Mouse (Mus musculus) hindbrain, embryonic 14.5 days (tissue): ENCODE measurements around the gene Wfdc16. TPM values are rescaled to one million over a fixed set of nuclear protein-coding genes. Genes with fewer than 3 reads are reported as not detected.
"Not testable (repeated sequence)": the region's sequence is repeated elsewhere in the genome, so short reads cannot be mapped to it uniquely, and the experiment has no call there.

Experiments used
- ATAC-seq: fragments of 200-750 bp; cut with Nextera tagmentation; 2 replicates; pipeline ENCODE4 v1.8.0; 2017; ENCODE audit warnings: moderate number of reproducible peaks, mild to moderate bottlenecking, moderate TSS enrichment, moderate library complexity; ENCODE audit not compliant: low FRiP score
- DNase-seq: peaks from one replicate; pipeline ENCODE4 v3.0.0-alpha.2; 2015; ENCODE audit warnings: low spot score
- H3K27ac ChIP-seq: fragments of 300-500 bp; sonication (generic); 2 replicates; pipeline ENCODE4 v1.5.1; 2014; ENCODE audit warnings: mild to moderate bottlenecking, moderate library complexity
- H3K27me3 ChIP-seq: fragments of 300-500 bp; sonication (generic); 2 replicates; pipeline ENCODE4 v1.6.1; 2014; ENCODE audit warnings: mild to moderate bottlenecking, low read length, mixed read lengths; ENCODE audit not compliant: control insufficient read depth, insufficient read depth
- H3K36me3 ChIP-seq: fragments of 300-500 bp; sonication (generic); replicated peaks from 2 replicates; pipeline ENCODE4 v1.6.1; 2014; ENCODE audit not compliant: control insufficient read depth, insufficient read depth
- H3K4me1 ChIP-seq: fragments of 300-500 bp; sonication (generic); replicated peaks from 2 replicates; pipeline ENCODE4 v1.6.1; 2014; ENCODE audit warnings: antibody characterized with exemption, low read length, mixed read lengths; ENCODE audit not compliant: control insufficient read depth, insufficient read depth
- H3K4me2 ChIP-seq: fragments of 300-500 bp; sonication (generic); replicated peaks from 2 replicates; pipeline ENCODE4 v1.6.1; 2014; ENCODE audit warnings: mild to moderate bottlenecking, moderate library complexity
- H3K4me3 ChIP-seq: fragments of 300-500 bp; sonication (generic); replicated peaks from 2 replicates; pipeline ENCODE4 v1.5.1; 2014; ENCODE audit warnings: mild to moderate bottlenecking, low read length
- H3K9ac ChIP-seq: fragments of 300-500 bp; sonication (generic); 2 replicates; pipeline ENCODE4 v1.6.1; 2014
- H3K9me3 ChIP-seq: fragments of 300-500 bp; sonication (generic); 2 replicates; pipeline ENCODE4 v1.6.1; 2016; ENCODE audit warnings: low read length; ENCODE audit not compliant: control insufficient read depth
- WGBS: fragments of 180-500 bp; shearing (Covaris S2); extraction: QIAGEN DNeasy Blood & Tissue Kit; methylation state at CpG from one replicate; pipeline ENCODE4 v1.1.7; 2014; 5-methylcytosine and 5-hydroxymethylcytosine counted together
- polyA plus RNA-seq: library from polyadenylated mRNA; unstranded; fragments of >200 nt; fragmentation: Nextera tagmentation; extraction: Ambion mirVana; gene quantifications from 2 replicates; pipeline ENCODE4 v1.2.1, GENCODE M21; 2014

Gene Wfdc16
- polyA plus RNA-seq, 1 experiment from 2014 or later: not detected

- H3K27me3 ChIP-seq: no peaks in the 10 kb centered on the region
- H3K4me1 ChIP-seq: no peaks in the 10 kb centered on the region
- H3K36me3 ChIP-seq: no peaks in the 10 kb centered on the region
- no peaks in the 10 kb centered on the region for H3K9me3 ChIP-seq
- no peak overlapping the region for H3K27ac ChIP-seq
- no peak for ATAC-seq
- WGBS: 85% methylated on average over 6 of the region's 6 CpGs
- no peak overlapping the region for H3K4me3 ChIP-seq
- H3K9ac ChIP-seq: no peak overlapping the region
- no peak overlapping the region for H3K4me2 ChIP-seq
- no peak for DNase-seq
These were observed 29.8 kb downstream of the Wfdc16 start for GRCm38 (mm10) chr2:164608781-164609180.

- H3K4me2 ChIP-seq: no peak overlapping the region
- no peaks in the 10 kb centered on the region for H3K4me1 ChIP-seq
- H3K4me3 ChIP-seq: no peak overlapping the region
- H3K9me3 ChIP-seq: no peaks in the 10 kb centered on the region
- DNase-seq (no peak), ATAC-seq (no peak)
- 94% methylated on average over 8 of the region's 8 CpGs for WGBS
- H3K27me3 ChIP-seq: no peaks in the 10 kb centered on the region
- no peaks in the 10 kb centered on the region for H3K36me3 ChIP-seq
- no peak overlapping the region for H3K9ac ChIP-seq
- no peak overlapping the region for H3K27ac ChIP-seq
These were observed 34.2 kb downstream of the Wfdc16 start for GRCm38 (mm10) chr2:164604411-164604810.

- Histone ChIP-seq H3K27ac (no peak overlapping the region), H3K4me1 (no peaks in the 10 kb centered on the region), H3K4me3 (no peak overlapping the region), H3K4me2 (no peak overlapping the region), H3K36me3 (no peaks in the 10 kb centered on the region), H3K9ac (no peak overlapping the region), H3K27me3 (no peaks in the 10 kb centered on the region), H3K9me3 (no peaks in the 10 kb centered on the region)
- WGBS: 94% methylated on average over 3 of the region's 3 CpGs
- DNase-seq (no peak), ATAC-seq (no peak)
These were observed 35.1 kb downstream of the Wfdc16 start for GRCm38 (mm10) chr2:164603482-164603881.

- H3K36me3 ChIP-seq: no peaks in the 10 kb centered on the region
- no peaks in the 10 kb centered on the region for H3K27me3 ChIP-seq
- H3K4me1 ChIP-seq: no peaks in the 10 kb centered on the region
- ATAC-seq (no peak), DNase-seq (no peak)
- no peak overlapping the region for H3K9ac ChIP-seq
- H3K4me2 ChIP-seq: no peak overlapping the region
- 72% methylated on average over 3 of the region's 3 CpGs for WGBS
- no peaks in the 10 kb centered on the region for H3K9me3 ChIP-seq
- no peak overlapping the region for H3K27ac ChIP-seq
- no peak overlapping the region for H3K4me3 ChIP-seq
These were observed 38.4 kb downstream of the Wfdc16 start for GRCm38 (mm10) chr2:164600179-164600578.

GRCm38 (mm10) chr2:164593494-164593893 is 45.1 kb downstream of the Wfdc16 start, which contains the start of gene Eppin:
TSS of gene Eppin (minus strand) at chr2:164593594.
- no peak for ATAC-seq
- Histone ChIP-seq H3K4me2 (no peak within 1 kb of the TSS), H3K4me3 (no peak within 1 kb of the TSS), H3K9me3 (no peaks in the 10 kb centered on the region), H3K27me3 (peaks cover 3% of the 10 kb centered on the region; the same call in 1 of the 2 replicates), H3K9ac (no peak within 1 kb of the TSS), H3K4me1 (no peaks in the 10 kb centered on the region), H3K27ac (no peak within 1 kb of the TSS), H3K36me3 (no peaks in the 10 kb centered on the region)
- no peak for DNase-seq
- WGBS: 87% methylated on average over 4 of the region's 4 CpGs

GRCm38 (mm10) chr2:164592014-164592413 is 46.6 kb downstream of the Wfdc16 start:
- H3K36me3 ChIP-seq: no peaks in the 10 kb centered on the region
- H3K27ac ChIP-seq: no peak overlapping the region
- DNase-seq (peak; percentile 82), ATAC-seq (no peak)
- WGBS: 9% methylated on average over 4 of the region's 4 CpGs
- H3K4me1 ChIP-seq: no peaks in the 10 kb centered on the region
- H3K9me3 ChIP-seq: no peaks in the 10 kb centered on the region
- H3K4me3 ChIP-seq: no peak overlapping the region
- H3K9ac ChIP-seq: no peak overlapping the region
- H3K27me3 ChIP-seq: peaks cover 3% of the 10 kb centered on the region; the same call in 1 of the 2 replicates
- no peak overlapping the region for H3K4me2 ChIP-seq

- 68% methylated on average over 13 of the region's 13 CpGs for WGBS
- DNase-seq: not testable (repeated sequence)
These were observed 53.4 kb downstream of the Wfdc16 start, which contains the start of gene Wfdc6a for GRCm38 (mm10) chr2:164585025-164585725. TSS of gene Wfdc6a (minus strand) at chr2:164585447.

More at GRCm38 (mm10) chr2:164585025-164585725, 53.4 kb downstream of the Wfdc16 start, which contains the start of gene Wfdc6a:
- not testable (repeated sequence) for H3K9ac ChIP-seq, H3K4me2 ChIP-seq, H3K9me3 ChIP-seq, H3K4me3 ChIP-seq, ATAC-seq, H3K27ac ChIP-seq, H3K27me3 ChIP-seq, H3K36me3 ChIP-seq, H3K4me1 ChIP-seq

Other genes with a start within 250 kb of the Wfdc16 start
- gene Slpi, start 249.7 kb downstream of the Wfdc16 start, polyA plus RNA-seq: 0.33 and 0.62 TPM in 2 replicates
- 0.04 and 0.15 TPM in 2 replicates for gene Rbpjl, start 235.7 kb downstream of the Wfdc16 start, polyA plus RNA-seq
- gene Matn4, start 233.6 kb downstream of the Wfdc16 start, polyA plus RNA-seq: 0.44 and 0.75 TPM in 2 replicates
- gene Sdc4, start 194.9 kb downstream of the Wfdc16 start, polyA plus RNA-seq: 6.8 and 9.3 TPM in 2 replicates
- gene Sys1, start 181.8 kb downstream of the Wfdc16 start, polyA plus RNA-seq: 87.1 and 92.6 TPM in 2 replicates
- 8.6 and 10.0 TPM in 2 replicates for gene Gm20458, start 177.8 kb downstream of the Wfdc16 start, polyA plus RNA-seq
- gene Trp53tg5, start 165.1 kb downstream of the Wfdc16 start, polyA plus RNA-seq: 0.28 TPM in 1 of 2 replicates, not detected in the other
- gene Dbndd2, start 152.7 kb downstream of the Wfdc16 start, polyA plus RNA-seq: 13.8 and 14.4 TPM in 2 replicates
- 109 and 110 TPM in 2 replicates for gene Pigt, start 141.3 kb downstream of the Wfdc16 start, polyA plus RNA-seq
- gene Wfdc2, start 76.4 kb downstream of the Wfdc16 start, polyA plus RNA-seq: 2.4 and 4.0 TPM in 2 replicates
- not detected in 2 replicates for gene Spint3, start 65.3 kb downstream of the Wfdc16 start, polyA plus RNA-seq
- 0.25 TPM in 1 of 2 replicates, not detected in the other for gene Wfdc6a, start 53.3 kb downstream of the Wfdc16 start, polyA plus RNA-seq
- gene Eppin, start 45.2 kb downstream of the Wfdc16 start, polyA plus RNA-seq: not detected in 2 replicates
- gene Wfdc6b, start 25.3 kb downstream of the Wfdc16 start, polyA plus RNA-seq: not detected in 2 replicates
- not detected in 2 replicates for gene Wfdc8, start 25.2 kb downstream of the Wfdc16 start, polyA plus RNA-seq
- not detected in 2 replicates for gene Wfdc10, start 17.2 kb upstream of the Wfdc16 start, polyA plus RNA-seq
- not detected in 2 replicates for gene Wfdc9, start 17.8 kb upstream of the Wfdc16 start, polyA plus RNA-seq
- not detected in 2 replicates for gene Wfdc11, start 35.3 kb upstream of the Wfdc16 start, polyA plus RNA-seq
- 0.26 TPM in 1 of 2 replicates, not detected in the other for gene Wfdc13, start 46.3 kb upstream of the Wfdc16 start, polyA plus RNA-seq
- not detected in 2 replicates for gene Spint4, start 59.7 kb upstream of the Wfdc16 start, polyA plus RNA-seq
- not detected in 2 replicates for gene Spint5, start 76.5 kb upstream of the Wfdc16 start, polyA plus RNA-seq
- 0.78 and 1.4 TPM in 2 replicates for gene Wfdc3, start 107.1 kb upstream of the Wfdc16 start, polyA plus RNA-seq
- gene Dnttip1, start 107.2 kb upstream of the Wfdc16 start, polyA plus RNA-seq: 46.6 and 50.3 TPM in 2 replicates
- 59.4 and 67.9 TPM in 2 replicates for gene Ube2c, start 131.1 kb upstream of the Wfdc16 start, polyA plus RNA-seq
- gene Tnnc2, start 141.2 kb upstream of the Wfdc16 start, polyA plus RNA-seq: 0.39 TPM in 1 of 2 replicates, not detected in the other
- gene Snx21, start 147.0 kb upstream of the Wfdc16 start, polyA plus RNA-seq: 33.3 and 40.8 TPM in 2 replicates
- gene Acot8, start 166.1 kb upstream of the Wfdc16 start, polyA plus RNA-seq: 18.3 and 20.8 TPM in 2 replicates
- gene Zswim3, start 166.3 kb upstream of the Wfdc16 start, polyA plus RNA-seq: 16.4 and 17.0 TPM in 2 replicates
- 25.7 and 26.7 TPM in 2 replicates for gene Zswim1, start 183.9 kb upstream of the Wfdc16 start, polyA plus RNA-seq
- not detected in 2 replicates for gene Spata25, start 189.7 kb upstream of the Wfdc16 start, polyA plus RNA-seq
- gene Ctsa, start 194.1 kb upstream of the Wfdc16 start, polyA plus RNA-seq: 85.9 and 89.6 TPM in 2 replicates
- gene Neurl2, start 194.7 kb upstream of the Wfdc16 start, polyA plus RNA-seq: 5.8 and 7.9 TPM in 2 replicates
- gene Pltp, start 218.9 kb upstream of the Wfdc16 start, polyA plus RNA-seq: 148 and 167 TPM in 2 replicates
- gene Pcif1, start 240.5 kb upstream of the Wfdc16 start, polyA plus RNA-seq: 72.9 and 74.7 TPM in 2 replicates